Mouse (Mus musculus) kidney, postnatal 0 days (tissue): ENCODE data around the gene Acvr2b. TPM values are rescaled to one million over a fixed set of nuclear protein-coding genes. Genes with fewer than 3 reads are reported as not detected.

Source experiments
- ATAC-seq: fragments of 200-750 bp; cut with Nextera tagmentation; replicated peaks from 2 replicates; pipeline ENCODE4 v1.8.0; 2017; ENCODE audit warnings: low read depth, moderate number of reproducible peaks, moderate TSS enrichment, moderate library complexity; ENCODE audit not compliant: low FRiP score
- DNase-seq: peaks from one replicate; pipeline ENCODE4 v3.0.0-alpha.2; 2016; ENCODE audit warnings: low spot score
- H3K27ac ChIP-seq: fragments of 300-500 bp; sonication (generic); 2 replicates; pipeline ENCODE4 v1.5.1; 2014; ENCODE audit warnings: mild to moderate bottlenecking
- H3K27me3 ChIP-seq: fragments of 300-500 bp; sonication (generic); 2 replicates; pipeline ENCODE4 v1.6.1; 2014; ENCODE audit warnings: low read length, mixed read lengths; ENCODE audit not compliant: insufficient read depth
- H3K36me3 ChIP-seq: fragments of 300-500 bp; sonication (generic); 2 replicates; pipeline ENCODE4 v1.6.1; 2014; ENCODE audit warnings: low read length, mixed read lengths; ENCODE audit not compliant: insufficient read depth
- H3K4me1 ChIP-seq: fragments of 300-500 bp; sonication (generic); replicated peaks from 2 replicates; pipeline ENCODE4 v1.6.1; 2014; ENCODE audit warnings: antibody characterized with exemption, low read length, mixed read lengths; ENCODE audit not compliant: insufficient read depth
- H3K4me2 ChIP-seq: fragments of 300-500 bp; sonication (generic); 2 replicates; pipeline ENCODE4 v1.6.1; 2014; ENCODE audit warnings: mild to moderate bottlenecking, low read length, moderate library complexity, mixed read lengths
- H3K4me3 ChIP-seq: fragments of 300-500 bp; sonication (generic); replicated peaks from 2 replicates; pipeline ENCODE4 v1.5.1; 2014; ENCODE audit warnings: low read depth, low read length
- H3K9ac ChIP-seq: fragments of 300-500 bp; sonication (generic); 2 replicates; pipeline ENCODE4 v1.6.1; 2014; ENCODE audit warnings: low read depth, low read length
- H3K9me3 ChIP-seq: fragments of 300-500 bp; sonication (generic); replicated peaks from 2 replicates; pipeline ENCODE4 v1.6.1; 2016; ENCODE audit warnings: low read length, inconsistent platforms, mixed read lengths
- CTCF ChIP-seq: IDR thresholded peaks from 2 replicates; pipeline ENCODE4 v1.5.1; 2016; ENCODE audit warnings: antibody characterized with exemption, low read depth, mild to moderate bottlenecking, moderate library complexity
- WGBS: fragments of 180-500 bp; shearing (Covaris S2); extraction: QIAGEN DNeasy Blood & Tissue Kit; methylation state at CpG from one replicate; pipeline ENCODE4 v1.1.7; 2014; 5-methylcytosine and 5-hydroxymethylcytosine counted together
- polyA plus RNA-seq: library from polyadenylated mRNA; unstranded; fragments of >200 nt; fragmentation: Nextera tagmentation; extraction: Ambion mirVana; gene quantifications from 2 replicates; pipeline ENCODE4 v1.2.1, GENCODE M21; 2015

Acvr2b gene
- polyA plus RNA-seq, 1 experiment from 2014 or later, result 17.6 TPM

DNA sequence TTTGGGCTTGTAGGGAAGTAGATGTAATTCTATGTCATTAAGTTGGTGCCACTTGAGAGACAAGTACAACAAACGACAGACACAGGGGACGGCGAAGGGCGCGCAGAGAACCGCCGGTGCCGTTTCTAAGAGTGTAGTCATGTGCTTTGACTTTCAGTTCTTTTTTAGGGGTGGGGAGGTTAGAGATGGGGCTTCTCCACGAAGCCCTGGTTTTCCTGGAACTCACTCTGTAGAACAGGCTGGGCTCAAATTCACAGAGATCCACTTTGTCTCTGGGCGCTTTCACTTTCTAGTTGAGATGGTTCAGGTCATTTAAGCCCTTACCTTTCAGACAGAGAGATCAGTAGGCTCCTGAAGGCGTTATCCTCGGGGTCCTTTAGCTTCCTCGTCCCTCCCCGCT lies 54.0 kb downstream of the Acvr2b start:
- ATAC-seq, result no peak
- no peak for TF ChIP-seq CTCF
- H3K36me3 ChIP-seq, result 0 out of 2 replicates have a peak, but pooled peaks cover 20% of the 10 kb centered on the region

DNA sequence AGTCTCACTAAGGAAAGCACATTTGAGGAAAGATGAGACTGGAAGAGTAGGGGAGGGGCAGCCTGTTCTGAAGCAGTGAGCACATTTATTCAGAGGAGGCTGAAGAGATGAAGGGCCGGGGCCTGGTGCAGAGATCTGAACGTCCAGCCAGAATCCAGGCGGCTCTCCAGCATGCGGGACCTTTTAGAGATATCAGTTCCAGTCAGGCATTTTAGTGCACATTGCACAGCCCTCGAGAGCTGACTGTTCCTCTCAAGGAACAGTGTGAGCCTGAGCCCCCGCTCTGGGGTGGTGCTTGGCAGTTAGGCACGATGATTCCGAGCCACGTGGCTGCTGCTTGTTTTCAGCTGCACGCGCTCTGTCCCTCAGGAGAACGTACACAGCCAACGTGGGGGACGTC lies 55.2 kb downstream of the Acvr2b start:
- WGBS, result 85% methylated on average over 14 of the region's 14 CpGs
- H3K36me3 ChIP-seq, result 0 out of 2 replicates have a peak, but pooled peaks cover 16% of the 10 kb centered on the region
- H3K27me3 ChIP-seq, result no peaks in the 10 kb centered on the region
- no peak for TF ChIP-seq CTCF
- H3K9ac ChIP-seq, result no peak overlapping the region
- no peak for ATAC-seq
- no peak for DNase-seq
- H3K4me2 ChIP-seq, result no peak overlapping the region
- no peaks in the 10 kb centered on the region for H3K9me3 ChIP-seq
- H3K27ac ChIP-seq, result no peak overlapping the region
- no peak overlapping the region for H3K4me3 ChIP-seq
- no peaks in the 10 kb centered on the region for H3K4me1 ChIP-seq

More for the DNA sequence above, 54.0 kb downstream of the Acvr2b start:
- Histone ChIP-seq H3K4me2 (no peak overlapping the region), H3K9ac (no peak overlapping the region), H3K9me3 (no peaks in the 10 kb centered on the region), H3K27ac (no peak overlapping the region), H3K4me3 (no peak overlapping the region), H3K4me1 (no peaks in the 10 kb centered on the region), H3K27me3 (no peaks in the 10 kb centered on the region)
- DNase-seq, result no peak
- WGBS, result 89% methylated on average over 14 of the region's 14 CpGs

DNA sequence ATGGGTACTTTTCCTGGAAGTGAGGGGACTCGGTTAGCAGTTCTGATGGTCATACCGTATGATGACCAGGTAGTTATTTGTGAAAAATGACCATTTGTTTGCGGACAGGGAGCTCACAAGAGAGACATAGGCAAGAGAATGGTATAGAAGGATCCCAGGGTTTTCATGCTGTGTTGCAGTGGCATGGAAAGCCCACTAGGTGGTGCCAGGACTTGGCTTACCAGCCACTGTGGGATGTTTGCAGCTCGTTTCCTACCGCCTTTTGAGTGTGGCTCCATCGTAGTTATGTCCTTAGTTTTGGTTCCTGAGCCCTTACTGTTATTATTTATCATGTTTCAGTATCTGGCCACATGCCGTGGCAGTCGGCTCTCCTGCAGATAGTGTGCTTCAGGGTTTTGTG lies 58.5 kb downstream of the Acvr2b start:
- 44% methylated on average over 8 of the region's 8 CpGs for WGBS
- no peak overlapping the region for H3K4me2 ChIP-seq
- H3K27me3 ChIP-seq, result no peaks in the 10 kb centered on the region
- peak; percentile 94 for TF ChIP-seq CTCF
- H3K9ac ChIP-seq, result no peak overlapping the region
- H3K27ac ChIP-seq, result no peak overlapping the region
- ATAC-seq (no peak), DNase-seq (peak; percentile 88)
- H3K36me3 ChIP-seq, result peaks cover 23% of the 10 kb centered on the region
- no peaks in the 10 kb centered on the region for H3K9me3 ChIP-seq
- no peaks in the 10 kb centered on the region for H3K4me1 ChIP-seq
- H3K4me3 ChIP-seq, result no peak overlapping the region

DNA sequence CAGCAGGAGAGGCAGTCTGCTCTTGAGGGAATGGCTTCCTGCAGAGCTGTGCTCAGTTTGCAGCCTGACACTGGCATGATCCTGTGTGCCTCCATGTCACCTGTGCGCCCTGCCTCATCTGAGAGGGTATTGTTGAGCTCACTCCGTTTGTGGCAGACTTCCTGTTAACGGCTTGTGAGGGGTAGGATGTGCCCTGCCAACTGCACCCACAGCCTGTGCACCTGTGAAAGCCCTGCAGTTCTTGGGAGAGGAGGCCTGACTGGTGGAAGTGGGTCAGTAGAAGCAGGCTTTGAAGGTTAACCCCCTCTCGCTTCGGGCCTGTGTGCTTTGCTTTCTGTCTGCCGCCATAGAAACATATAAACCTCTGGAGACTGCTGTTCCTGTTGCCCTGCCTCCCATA lies 63.1 kb downstream of the Acvr2b start:
- Histone ChIP-seq H3K9me3 (no peaks in the 10 kb centered on the region), H3K4me2 (no peak overlapping the region), H3K4me3 (no peak overlapping the region), H3K27me3 (no peaks in the 10 kb centered on the region), H3K9ac (no peak overlapping the region), H3K4me1 (no peaks in the 10 kb centered on the region), H3K27ac (no peak overlapping the region), H3K36me3 (peaks cover 19% of the 10 kb centered on the region)
- TF ChIP-seq CTCF, result no peak
- ATAC-seq (no peak), DNase-seq (no peak)
- WGBS, result 92% methylated on average over 6 of the region's 6 CpGs

DNA sequence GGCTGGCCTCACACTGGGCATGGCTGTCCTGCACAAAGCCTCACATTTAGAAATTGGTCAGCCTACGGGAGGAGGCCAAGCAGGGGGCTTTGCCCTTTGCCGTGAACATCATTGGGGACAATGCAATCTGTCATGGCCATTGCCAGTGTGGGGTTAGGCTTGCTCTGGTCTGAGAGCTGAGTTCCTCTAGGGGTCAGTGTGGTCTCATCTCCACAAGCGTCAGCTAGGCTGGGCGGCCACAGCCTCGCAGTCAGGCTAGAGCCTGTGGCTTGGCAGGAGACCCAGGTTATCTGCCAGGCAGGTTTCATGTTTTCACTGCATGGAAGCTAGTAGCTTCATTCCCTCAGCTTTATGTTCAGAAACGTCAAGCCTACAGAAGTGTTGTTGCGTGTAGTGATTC lies 63.7 kb downstream of the Acvr2b start:
- Histone ChIP-seq H3K4me3 (no peak overlapping the region), H3K27ac (no peak overlapping the region), H3K4me2 (no peak overlapping the region), H3K9ac (no peak overlapping the region), H3K36me3 (peaks cover 19% of the 10 kb centered on the region), H3K4me1 (no peaks in the 10 kb centered on the region), H3K27me3 (no peaks in the 10 kb centered on the region), H3K9me3 (no peaks in the 10 kb centered on the region)
- DNase-seq (peak; percentile 66), ATAC-seq (peak; percentile 35; the same call in 1 of the 2 replicates)
- 55% methylated on average over 7 of the region's 7 CpGs for WGBS
- peak; percentile 70 for TF ChIP-seq CTCF

DNA sequence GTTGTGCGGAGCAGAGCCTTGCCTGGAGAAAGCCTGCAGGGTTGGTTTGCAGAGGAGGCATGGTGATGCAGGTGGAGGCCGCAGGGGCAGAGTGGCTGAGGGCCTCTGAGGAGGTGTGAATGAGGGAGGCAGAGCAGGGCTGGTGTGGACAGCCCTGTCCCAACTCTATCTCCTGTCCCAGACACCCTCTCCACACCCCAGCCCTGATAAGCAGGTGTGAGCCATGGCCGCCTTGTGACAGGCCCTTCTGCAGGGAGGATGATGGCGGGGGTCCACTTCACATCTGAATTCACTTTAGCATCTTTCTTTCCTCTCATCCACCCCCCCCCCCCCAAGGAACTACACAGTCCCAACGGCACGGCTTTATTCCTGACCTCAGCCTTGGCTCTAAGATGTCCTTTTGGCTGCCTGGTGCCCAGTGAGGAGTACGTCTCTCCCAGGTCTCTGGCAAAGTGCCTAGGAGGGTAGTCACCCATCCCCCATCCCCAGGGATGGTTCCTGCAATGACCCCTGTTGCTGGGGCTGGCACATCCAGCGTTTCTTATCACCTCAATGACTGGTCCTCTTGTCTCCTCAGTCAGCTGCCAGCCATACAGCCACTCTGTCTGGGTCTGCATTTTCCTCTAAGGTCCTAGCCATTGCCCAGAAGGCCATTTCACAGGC lies 67.9 kb downstream of the Acvr2b start:
- no peaks in the 10 kb centered on the region for H3K4me1 ChIP-seq
- ATAC-seq (no peak), DNase-seq (no peak)
- no peaks in the 10 kb centered on the region for H3K27me3 ChIP-seq
- no peak overlapping the region for H3K4me2 ChIP-seq
- H3K27ac ChIP-seq, result no peak overlapping the region
- TF ChIP-seq CTCF, result no peak
- H3K36me3 ChIP-seq, result 0 out of 2 replicates have a peak, but pooled peaks cover 4% of the 10 kb centered on the region
- no peak overlapping the region for H3K4me3 ChIP-seq
- H3K9ac ChIP-seq, result no peak overlapping the region
- H3K9me3 ChIP-seq, result no peaks in the 10 kb centered on the region
- 83% methylated on average over 8 of the region's 8 CpGs for WGBS
